In the genomic region with DNA sequence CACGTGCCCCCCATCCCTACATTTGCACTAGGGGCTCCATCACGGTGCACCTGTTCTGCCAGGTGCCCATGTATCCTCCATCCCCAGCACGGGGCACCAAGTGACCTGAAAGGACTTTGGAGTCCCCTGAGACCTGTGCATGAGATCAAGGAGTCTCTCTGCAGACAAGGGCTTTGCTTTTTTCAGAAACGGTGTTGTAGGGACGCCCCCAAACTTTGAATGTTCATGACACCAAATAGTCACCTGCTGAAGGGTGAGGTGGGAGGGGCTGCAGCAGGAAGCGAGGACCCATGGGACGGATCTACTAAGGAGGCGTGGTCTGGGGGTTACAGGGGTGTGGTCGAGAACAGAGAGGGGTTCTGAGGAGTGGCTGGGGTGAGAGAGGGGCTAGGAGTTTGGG, we compare ENCODE assay signal across 11 mouse cellular contexts. TPM values are rescaled to one million over a fixed set of nuclear protein-coding genes. Genes with fewer than 3 reads are reported as not detected.
DNase-seq lines count a peak whose midpoint lies in the region; ATAC-seq and TF ChIP-seq lines count a peak whose summit lies in the region.
"Had no signal": no experiment of that assay in that cellular context is flagged by ENCODE, and none has a peak within 500 bp of the region (broad histone marks: within the 10 kb centered on the region; RNA-seq: fewer than 3 reads in every experiment).

No protein-coding gene starts in this region.

- intact Hi-C loops in heart, postnatal 14 days (cut with DNase I) = no loop called here

- no peaks in the 10 kb centered on the region for H3K9me3 ChIP-seq in lung, postnatal 0 days (ENCODE audit: low read length)
- H3K9me3 ChIP-seq in embryonic facial prominence, embryonic 15.5 days (replicated peaks) = no peaks in the 10 kb centered on the region
- no peaks in the 10 kb centered on the region for H3K9me3 ChIP-seq in hindbrain, embryonic 16.5 days (ENCODE audit: control insufficient read depth, low read length)
- H3K9me3 ChIP-seq in midbrain, postnatal 0 days (ENCODE audit: low read length) = no peaks in the 10 kb centered on the region

- 17% methylated on average over 9 of the region's 9 CpGs for WGBS in lung, postnatal 0 days
- WGBS in lung, adult 2 months = 22% methylated on average over 9 of the region's 9 CpGs
- WGBS in embryonic facial prominence, embryonic 15.5 days = 18% methylated on average over 9 of the region's 9 CpGs
- 22% methylated on average over 9 of the region's 9 CpGs for WGBS in hindbrain, embryonic 16.5 days
- WGBS in midbrain, postnatal 0 days = 22% methylated on average over 9 of the region's 9 CpGs

- H3K9ac ChIP-seq in lung, postnatal 0 days (replicated peaks; ENCODE audit: low read depth) = no peak overlapping the region
- no peak overlapping the region for H3K9ac ChIP-seq in embryonic facial prominence, embryonic 15.5 days
- H3K9ac ChIP-seq in hindbrain, embryonic 16.5 days (ENCODE audit: low read depth, low read length) = peak overlapping the region; percentile 77
- peak overlapping the region; percentile 70 for H3K9ac ChIP-seq in midbrain, postnatal 0 days (replicated peaks; ENCODE audit: low read length, poor library complexity, severe bottlenecking)

- TF ChIP-seq CTCF in lung, postnatal 0 days (IDR thresholded peaks at IDR 0.05) = no peak
- no peak for TF ChIP-seq CTCF in lung, adult 2 months (IDR thresholded peaks at IDR 0.05; ENCODE audit: insufficient read depth, low read length)
- TF ChIP-seq CTCF in midbrain, postnatal 0 days (IDR thresholded peaks at IDR 0.05) = no peak

- DNase-seq in lung, postnatal 0 days (ENCODE audit: low spot score) = peak; percentile 44
- no peak for DNase-seq in lung, adult 2 months
- DNase-seq in midbrain, postnatal 0 days (ENCODE audit: low spot score) = no peak
- DNase-seq in gastrocnemius, postnatal 10 days = no peak
- no peak for DNase-seq in frontal cortex, postnatal 10 days (ENCODE audit: low spot score in 2 of 2)
- no peak for DNase-seq in heart, postnatal 14 days
- DNase-seq: gastrocnemius, postnatal 25 days; kidney, postnatal 10 days; lung, postnatal 4 days had no signal

- TF ChIP-seq EP300 in lung, postnatal 0 days (IDR thresholded peaks at IDR 0.05) = no peak

- H3K4me1 ChIP-seq in lung, postnatal 0 days (ENCODE audit: insufficient read depth, low read depth, low read length) = no peaks in the 10 kb centered on the region
- no peaks in the 10 kb centered on the region for H3K4me1 ChIP-seq in lung, adult 2 months (ENCODE audit: control insufficient read depth, insufficient read depth, low read length)
- H3K4me1 ChIP-seq in embryonic facial prominence, embryonic 15.5 days = peaks cover 6% of the 10 kb centered on the region
- peaks cover 7% of the 10 kb centered on the region for H3K4me1 ChIP-seq in hindbrain, embryonic 16.5 days (ENCODE audit: control insufficient read depth, insufficient read depth, low read depth, low read length)
- H3K4me1 ChIP-seq in midbrain, postnatal 0 days (ENCODE audit: insufficient read depth, low read length) = peaks cover 12% of the 10 kb centered on the region; the same call in 1 of the 2 replicates

- peaks cover 22% of the 10 kb centered on the region for H3K27me3 ChIP-seq in lung, postnatal 0 days (replicated peaks; ENCODE audit: insufficient read depth, low read length)
- peaks cover 77% of the 10 kb centered on the region for H3K27me3 ChIP-seq in embryonic facial prominence, embryonic 15.5 days
- H3K27me3 ChIP-seq in hindbrain, embryonic 16.5 days (replicated peaks; ENCODE audit: control insufficient read depth, insufficient read depth, low read length) = peaks cover 4% of the 10 kb centered on the region; the same call in 1 of the 2 replicates
- H3K27me3 ChIP-seq in midbrain, postnatal 0 days (ENCODE audit: insufficient read depth, low read length) = 0 out of 2 replicates have a peak, but pooled peaks cover 7% of the 10 kb centered on the region

- no peak overlapping the region for H3K4me3 ChIP-seq in lung, postnatal 0 days (ENCODE audit: low read depth, low read length)
- no peak overlapping the region for H3K4me3 ChIP-seq in lung, adult 2 months (replicated peaks; ENCODE audit: extremely low read depth, low read depth, low read length)
- H3K4me3 ChIP-seq in embryonic facial prominence, embryonic 15.5 days (replicated peaks) = peak overlapping the region; percentile 27; the same call in 1 of the 2 replicates
- peak overlapping the region; percentile 43 for H3K4me3 ChIP-seq in hindbrain, embryonic 16.5 days (ENCODE audit: low read length)
- H3K4me3 ChIP-seq in midbrain, postnatal 0 days (ENCODE audit: low read depth, low read length) = peak overlapping the region; percentile 37

- H3K36me3 ChIP-seq in lung, postnatal 0 days (ENCODE audit: insufficient read depth, low read length) = no peaks in the 10 kb centered on the region
- no peaks in the 10 kb centered on the region for H3K36me3 ChIP-seq in embryonic facial prominence, embryonic 15.5 days
- no peaks in the 10 kb centered on the region for H3K36me3 ChIP-seq in hindbrain, embryonic 16.5 days (ENCODE audit: control insufficient read depth, insufficient read depth, low read length)
- H3K36me3 ChIP-seq in midbrain, postnatal 0 days (ENCODE audit: insufficient read depth, low read length) = no peaks in the 10 kb centered on the region

- no peak overlapping the region for H3K27ac ChIP-seq in lung, postnatal 0 days (ENCODE audit: low read length)
- no peak overlapping the region for H3K27ac ChIP-seq in embryonic facial prominence, embryonic 15.5 days (replicated peaks)
- no peak overlapping the region for H3K27ac ChIP-seq in hindbrain, embryonic 16.5 days (ENCODE audit: low read depth, low read length)
- no peak overlapping the region for H3K27ac ChIP-seq in midbrain, postnatal 0 days (ENCODE audit: low read depth, low read length)

- ATAC-seq in lung, postnatal 0 days = no peak
- no peak for ATAC-seq in embryonic facial prominence, embryonic 15.5 days (ENCODE audit: insufficient number of reproducible peaks, low FRiP score, low TSS enrichment, low read depth)
- ATAC-seq in hindbrain, embryonic 16.5 days = no peak; the same call in 1 of the 2 replicates
- ATAC-seq in midbrain, postnatal 0 days (ENCODE audit: low FRiP score) = 0 out of 2 replicates have a peak, but pooled peaks have one; percentile 4

- no peak for TF ChIP-seq POLR2A in lung, adult 2 months (IDR thresholded peaks at IDR 0.05; ENCODE audit: borderline replicate concordance, extremely low read depth, low read depth, low read length)

- H3K4me2 ChIP-seq in lung, postnatal 0 days (replicated peaks; ENCODE audit: low read depth, low read length) = peak overlapping the region; percentile 20; the same call in 1 of the 2 replicates
- peak overlapping the region; percentile 40 for H3K4me2 ChIP-seq in embryonic facial prominence, embryonic 15.5 days (replicated peaks)
- peak overlapping the region; percentile 91 for H3K4me2 ChIP-seq in hindbrain, embryonic 16.5 days (ENCODE audit: low read length)
- peak overlapping the region; percentile 86 for H3K4me2 ChIP-seq in midbrain, postnatal 0 days (ENCODE audit: low read depth, low read length, poor library complexity, severe bottlenecking)

RNA-seq across cellular contexts. Expression of a gene that starts 8.1 kb away (rescaled TPM):
- polyA plus RNA-seq in lung, postnatal 0 days (2015; fragmentation: Nextera tagmentation; extraction: Ambion mirVana) = 0.88 and 1.0 TPM in 2 replicates
- polyA plus RNA-seq in lung, adult 2 months (2012; rRNA removed) = 12.5 and 21.2 TPM in 2 replicates
- polyA plus RNA-seq in embryonic facial prominence, embryonic 15.5 days (2015; fragmentation: Nextera tagmentation; extraction: Ambion mirVana) = 4.2 and 4.6 TPM in 2 replicates
- 12.5 and 12.7 TPM in 2 replicates for polyA plus RNA-seq in hindbrain, embryonic 16.5 days (2015; fragmentation: Nextera tagmentation; extraction: Ambion mirVana)
- 90.5 and 106 TPM in 2 replicates for total RNA-seq in midbrain, postnatal 0 days (2014; rRNA removed)
- polyA plus RNA-seq in midbrain, postnatal 0 days (2015; fragmentation: Nextera tagmentation; extraction: Ambion mirVana) = 15.6 and 17.4 TPM in 2 replicates
- total RNA-seq in gastrocnemius, postnatal 10 days (2021) = 10 to 100 TPM; 14.4 to 14.7 TPM
- total RNA-seq in heart, postnatal 14 days (2021) = 10 to 100 TPM; 14.5 to 14.7 TPM

RNA-seq across cellular contexts. Expression of a gene that starts 14.0 kb away (rescaled TPM):
- 4.7 and 5.6 TPM in 2 replicates for polyA plus RNA-seq in lung, postnatal 0 days (2015; fragmentation: Nextera tagmentation; extraction: Ambion mirVana)
- 3.5 and 3.6 TPM in 2 replicates for polyA plus RNA-seq in lung, adult 2 months (2012; rRNA removed)
- polyA plus RNA-seq in embryonic facial prominence, embryonic 15.5 days (2015; fragmentation: Nextera tagmentation; extraction: Ambion mirVana) = 13.9 and 14.5 TPM in 2 replicates
- 9.1 and 9.9 TPM in 2 replicates for polyA plus RNA-seq in hindbrain, embryonic 16.5 days (2015; fragmentation: Nextera tagmentation; extraction: Ambion mirVana)
- total RNA-seq in midbrain, postnatal 0 days (2014; rRNA removed) = 15.1 and 17.9 TPM in 2 replicates
- polyA plus RNA-seq in midbrain, postnatal 0 days (2015; fragmentation: Nextera tagmentation; extraction: Ambion mirVana) = 8.4 and 9.9 TPM in 2 replicates
- total RNA-seq in gastrocnemius, postnatal 10 days (2021) = 1 to 10 TPM; 5.0 to 5.3 TPM
- 1 to 10 TPM; 3.5 to 5.1 TPM for total RNA-seq in heart, postnatal 14 days (2021)

RNA-seq across cellular contexts. Expression of a gene that starts 26.5 kb away (rescaled TPM):
- 36.3 and 50.6 TPM in 2 replicates for polyA plus RNA-seq in lung, postnatal 0 days (2015; fragmentation: Nextera tagmentation; extraction: Ambion mirVana)
- 174 and 240 TPM in 2 replicates for polyA plus RNA-seq in lung, adult 2 months (2012; rRNA removed)
- polyA plus RNA-seq in embryonic facial prominence, embryonic 15.5 days (2015; fragmentation: Nextera tagmentation; extraction: Ambion mirVana) = 1.4 and 1.8 TPM in 2 replicates
- 0.68 and 0.91 TPM in 2 replicates for polyA plus RNA-seq in hindbrain, embryonic 16.5 days (2015; fragmentation: Nextera tagmentation; extraction: Ambion mirVana)
- 0.47 and 0.49 TPM in 2 replicates for total RNA-seq in midbrain, postnatal 0 days (2014; rRNA removed)
- polyA plus RNA-seq in midbrain, postnatal 0 days (2015; fragmentation: Nextera tagmentation; extraction: Ambion mirVana) = 0.43 and 0.66 TPM in 2 replicates
- total RNA-seq in gastrocnemius, postnatal 10 days (2021) = 1 to 10 TPM; 1.4 to 3.1 TPM
- 10 to 100 TPM; 36.7 to 45.8 TPM for total RNA-seq in heart, postnatal 14 days (2021)

RNA-seq across cellular contexts. Expression of a gene that starts 30.9 kb away (rescaled TPM):
- polyA plus RNA-seq in lung, postnatal 0 days (2015; fragmentation: Nextera tagmentation; extraction: Ambion mirVana) = 3.2 and 4.3 TPM in 2 replicates
- 5.5 and 8.6 TPM in 2 replicates for polyA plus RNA-seq in lung, adult 2 months (2012; rRNA removed)
- polyA plus RNA-seq in embryonic facial prominence, embryonic 15.5 days (2015; fragmentation: Nextera tagmentation; extraction: Ambion mirVana) = 0.72 and 1.2 TPM in 2 replicates
- polyA plus RNA-seq in hindbrain, embryonic 16.5 days (2015; fragmentation: Nextera tagmentation; extraction: Ambion mirVana) = 2.4 and 3.4 TPM in 2 replicates
- 4.3 and 4.5 TPM in 2 replicates for total RNA-seq in midbrain, postnatal 0 days (2014; rRNA removed)
- 4.8 and 5.9 TPM in 2 replicates for polyA plus RNA-seq in midbrain, postnatal 0 days (2015; fragmentation: Nextera tagmentation; extraction: Ambion mirVana)
- total RNA-seq in gastrocnemius, postnatal 10 days (2021) = 10 to 100 TPM; 19.2 to 19.9 TPM
- 100 to 1,000 TPM; 154 to 166 TPM for total RNA-seq in heart, postnatal 14 days (2021)

RNA-seq across cellular contexts. Expression of a gene that starts 35.4 kb away (rescaled TPM):
- 67.2 and 71.2 TPM in 2 replicates for polyA plus RNA-seq in lung, postnatal 0 days (2015; fragmentation: Nextera tagmentation; extraction: Ambion mirVana)
- 42.4 and 48.7 TPM in 2 replicates for polyA plus RNA-seq in lung, adult 2 months (2012; rRNA removed)
- 102 and 108 TPM in 2 replicates for polyA plus RNA-seq in embryonic facial prominence, embryonic 15.5 days (2015; fragmentation: Nextera tagmentation; extraction: Ambion mirVana)
- 81.4 and 88.4 TPM in 2 replicates for polyA plus RNA-seq in hindbrain, embryonic 16.5 days (2015; fragmentation: Nextera tagmentation; extraction: Ambion mirVana)
- 41.7 and 49.3 TPM in 2 replicates for total RNA-seq in midbrain, postnatal 0 days (2014; rRNA removed)
- polyA plus RNA-seq in midbrain, postnatal 0 days (2015; fragmentation: Nextera tagmentation; extraction: Ambion mirVana) = 75.8 and 82.5 TPM in 2 replicates
- total RNA-seq in gastrocnemius, postnatal 10 days (2021) = 10 to 100 TPM; 28.8 to 36.5 TPM
- total RNA-seq in heart, postnatal 14 days (2021) = 10 to 100 TPM; 33.2 to 34.6 TPM

Comparison
In these comparisons a context has a peak if more than half of its experiments do, and no peak if none do; other contexts are left out.
1. H3K4me2 ChIP-seq: peak in every context shown above with its lines; median percentile 91 in hindbrain, embryonic 16.5 days; 86 in midbrain, postnatal 0 days; 40 in embryonic facial prominence, embryonic 15.5 days; 20 in lung, postnatal 0 days.
2. H3K4me3 ChIP-seq: peak in embryonic facial prominence, embryonic 15.5 days (single experiment), hindbrain, embryonic 16.5 days (single experiment) and midbrain, postnatal 0 days (single experiment); none in lung, postnatal 0 days (single experiment) and lung, adult 2 months (single experiment).
3. H3K9ac ChIP-seq: peak in hindbrain, embryonic 16.5 days (single experiment) and midbrain, postnatal 0 days (single experiment); none in lung, postnatal 0 days (single experiment) and embryonic facial prominence, embryonic 15.5 days (single experiment).
4. RNA of a gene that starts 26.5 kb away (polyA plus RNA-seq): 174 to 240 TPM in lung, adult 2 months and 36.3 to 50.6 TPM in lung, postnatal 0 days; 1.4 to 1.8 TPM in embryonic facial prominence, embryonic 15.5 days, 0.68 to 0.91 TPM in hindbrain, embryonic 16.5 days and 0.43 to 0.66 TPM in midbrain, postnatal 0 days; every median in the first group is over 10 times any median in the second.